Mouse (Mus musculus) limb, embryonic 14.5 days (tissue): Measurements from ENCODE around the gene Osbpl8. TPM values are rescaled to one million over a fixed set of nuclear protein-coding genes. Genes with fewer than 3 reads are reported as not detected.
"Not testable (repeated sequence)": the region's sequence is repeated elsewhere in the genome, so short reads cannot be mapped to it uniquely, and the experiment has no call there.

Experiments
- ATAC-seq: fragments of 200-750 bp; cut with Nextera tagmentation; 2 replicates; pipeline ENCODE4 v1.8.0; 2017; ENCODE audit warnings: low read depth, moderate number of reproducible peaks, moderate TSS enrichment; ENCODE audit not compliant: low FRiP score
- DNase-seq: peaks from one replicate; pipeline ENCODE4 v3.0.0-alpha.2; 2015; ENCODE audit warnings: low spot score
- H3K27ac ChIP-seq: fragments of 300-500 bp; sonication (generic); replicated peaks from 2 replicates; pipeline ENCODE4 v1.5.1; 2014; ENCODE audit warnings: low read depth, mild to moderate bottlenecking, low read length, moderate library complexity, mixed read lengths
- H3K27me3 ChIP-seq: fragments of 300-500 bp; sonication (generic); 2 replicates; pipeline ENCODE4 v1.6.1; 2014; ENCODE audit warnings: low read length, mixed read lengths; ENCODE audit not compliant: control insufficient read depth, insufficient read depth
- H3K36me3 ChIP-seq: fragments of 300-500 bp; sonication (generic); 2 replicates; pipeline ENCODE4 v1.6.1; 2014; ENCODE audit warnings: mild to moderate bottlenecking, low read length, moderate library complexity, mixed read lengths; ENCODE audit not compliant: control insufficient read depth, insufficient read depth
- H3K4me1 ChIP-seq: fragments of 300-500 bp; sonication (generic); 2 replicates; pipeline ENCODE4 v1.6.1; 2014; ENCODE audit warnings: antibody characterized with exemption, low read length, mixed read lengths; ENCODE audit not compliant: control insufficient read depth, insufficient read depth
- H3K4me2 ChIP-seq: fragments of 300-500 bp; sonication (generic); replicated peaks from 2 replicates; pipeline ENCODE4 v1.6.1; 2014; ENCODE audit warnings: low read depth, mild to moderate bottlenecking, low read length, moderate library complexity; ENCODE audit not compliant: severe bottlenecking
- H3K4me3 ChIP-seq: fragments of 300-500 bp; sonication (generic); replicated peaks from 2 replicates; pipeline ENCODE4 v1.5.1; 2014; ENCODE audit warnings: low read length
- H3K9ac ChIP-seq: fragments of 300-500 bp; sonication (generic); 2 replicates; pipeline ENCODE4 v1.6.1; 2014; ENCODE audit warnings: mild to moderate bottlenecking, low read depth, low read length, moderate library complexity; ENCODE audit not compliant: severe bottlenecking
- H3K9me3 ChIP-seq: fragments of 300-500 bp; sonication (generic); 2 replicates; pipeline ENCODE4 v1.6.1; 2016; ENCODE audit warnings: low read length; ENCODE audit not compliant: control insufficient read depth
- POLR2A ChIP-seq: fragments of 200-500 bp; IDR thresholded peaks from 2 replicates; pipeline ENCODE4 v1.8.0; 2012; ENCODE audit warnings: inconsistent platforms, mild to moderate bottlenecking, moderate library complexity, borderline replicate concordance; ENCODE audit not compliant: insufficient read depth, insufficient read length; ENCODE audit errors: extremely low read depth
- WGBS: fragments of 180-500 bp; shearing (Covaris S2); extraction: QIAGEN DNeasy Blood & Tissue Kit; methylation state at CpG from one replicate; pipeline ENCODE4 v1.1.7; 2014; 5-methylcytosine and 5-hydroxymethylcytosine counted together
- polyA plus RNA-seq, 2 experiments: library from polyadenylated mRNA; depleted of rRNA in 1 of 2; stranded (reverse) in 1 of 2; unstranded in 1 of 2; fragments of >200 nt; fragmentation: Nextera tagmentation in 1 of 2; extraction: Ambion mirVana in 1 of 2; gene quantifications; 2 replicates each; pipeline versions ENCODE4 v1.2.1 to v1.2.3; 2012 to 2014

Gene Osbpl8
- polyA plus RNA-seq, 2 experiments: 9.0 to 10.4 TPM

DNA sequence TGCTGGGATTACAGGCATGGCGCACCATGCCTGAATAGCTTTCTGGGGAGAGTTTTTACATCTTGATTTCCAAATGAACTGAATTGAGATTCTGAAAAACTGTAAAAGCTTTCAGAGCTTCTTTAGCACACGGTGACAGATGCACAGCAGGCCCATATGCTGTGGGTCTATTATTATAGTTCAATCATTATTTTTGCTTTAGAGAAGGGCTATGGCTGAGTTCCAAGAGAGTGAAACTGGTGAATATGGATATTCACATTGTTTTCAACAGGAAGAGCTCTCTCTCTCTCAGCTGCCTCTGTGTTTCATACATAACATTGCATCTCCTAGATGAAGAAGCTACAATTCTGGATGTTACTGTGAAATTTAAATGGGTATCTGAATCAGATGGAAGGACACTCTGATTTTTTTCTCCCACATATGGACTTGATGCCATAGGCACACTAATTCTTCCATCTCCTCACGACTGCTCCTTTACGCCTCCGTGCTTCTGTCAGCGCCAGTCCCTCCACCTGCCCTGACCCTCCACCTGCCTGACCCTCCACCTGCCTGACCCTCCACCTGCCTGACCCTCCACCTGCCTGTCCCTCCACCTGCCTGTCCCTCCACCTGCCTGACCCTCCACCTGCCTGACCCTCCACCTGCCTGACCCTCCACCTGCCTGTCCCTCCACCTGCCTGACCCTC is 25.7 kb downstream of the Osbpl8 start:
- Histone ChIP-seq H3K27me3 (no peaks in the 10 kb centered on the region), H3K36me3 (no peaks in the 10 kb centered on the region), H3K27ac (no peak overlapping the region), H3K4me1 (peaks cover 9% of the 10 kb centered on the region; the same call in 1 of the 2 replicates), H3K9me3 (no peaks in the 10 kb centered on the region), H3K4me2 (no peak overlapping the region), H3K4me3 (no peak overlapping the region), H3K9ac (no peak overlapping the region)
- DNase-seq (no peak), ATAC-seq (no peak)
- 82% methylated on average over 6 of the region's 6 CpGs for WGBS
- no peak for TF ChIP-seq POLR2A

DNA sequence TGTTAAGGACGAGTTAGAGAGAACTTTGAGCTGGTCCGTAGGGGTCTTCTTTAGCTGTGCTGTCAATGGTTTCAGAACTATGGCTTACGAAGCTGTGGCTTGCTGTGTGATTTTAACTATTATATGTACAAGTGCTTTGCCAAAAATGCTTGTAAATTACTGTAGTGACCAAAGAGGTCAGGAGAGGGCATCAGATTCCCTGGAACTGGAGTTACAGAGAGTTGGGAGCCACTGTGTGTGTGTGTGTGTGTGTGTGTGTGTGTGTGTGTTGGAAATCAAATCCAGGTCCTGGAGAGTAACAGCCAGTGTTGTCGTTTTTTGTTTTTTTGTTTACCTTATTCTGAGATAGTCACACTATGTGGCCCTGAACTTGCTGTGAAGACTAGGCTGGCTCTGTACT is 29.0 kb downstream of the Osbpl8 start:
- Histone ChIP-seq H3K27me3 (no peaks in the 10 kb centered on the region), H3K27ac (no peak overlapping the region), H3K4me3 (no peak overlapping the region), H3K36me3 (no peaks in the 10 kb centered on the region), H3K9ac (no peak overlapping the region), H3K9me3 (no peaks in the 10 kb centered on the region), H3K4me1 (no peaks in the 10 kb centered on the region), H3K4me2 (no peak overlapping the region)
- ATAC-seq (no peak), DNase-seq (no peak)
- TF ChIP-seq POLR2A: no peak
- WGBS: 73% methylated on average over 4 of the region's 4 CpGs

DNA sequence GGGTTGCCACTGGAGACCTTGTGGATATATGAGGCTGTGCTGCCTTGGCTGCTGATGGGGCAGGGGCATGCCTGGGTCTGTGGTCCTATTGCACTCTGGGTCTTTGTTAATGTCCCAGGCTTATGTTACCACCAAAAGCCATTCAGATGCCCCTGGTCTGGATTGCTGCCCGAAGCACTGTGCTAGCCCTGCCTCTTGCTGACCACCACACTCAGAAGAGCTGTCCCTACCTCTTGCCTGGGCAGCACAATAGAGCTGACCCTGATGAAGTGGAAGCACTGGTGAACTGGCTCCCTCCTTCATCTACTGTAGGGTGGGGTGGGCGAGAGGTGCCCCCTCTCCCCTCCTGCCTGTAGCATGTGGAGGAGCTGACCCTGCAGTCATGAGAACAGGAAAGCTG is 31.6 kb downstream of the Osbpl8 start:
- WGBS: 95% methylated on average over 2 of the region's 2 CpGs
- Histone ChIP-seq H3K4me1 (no peaks in the 10 kb centered on the region), H3K27me3 (no peaks in the 10 kb centered on the region), H3K4me2 (no peak overlapping the region), H3K4me3 (no peak overlapping the region), H3K27ac (no peak overlapping the region), H3K9ac (no peak overlapping the region), H3K9me3 (no peaks in the 10 kb centered on the region), H3K36me3 (no peaks in the 10 kb centered on the region)
- no peak for DNase-seq
- TF ChIP-seq POLR2A: no peak
- no peak for ATAC-seq

DNA sequence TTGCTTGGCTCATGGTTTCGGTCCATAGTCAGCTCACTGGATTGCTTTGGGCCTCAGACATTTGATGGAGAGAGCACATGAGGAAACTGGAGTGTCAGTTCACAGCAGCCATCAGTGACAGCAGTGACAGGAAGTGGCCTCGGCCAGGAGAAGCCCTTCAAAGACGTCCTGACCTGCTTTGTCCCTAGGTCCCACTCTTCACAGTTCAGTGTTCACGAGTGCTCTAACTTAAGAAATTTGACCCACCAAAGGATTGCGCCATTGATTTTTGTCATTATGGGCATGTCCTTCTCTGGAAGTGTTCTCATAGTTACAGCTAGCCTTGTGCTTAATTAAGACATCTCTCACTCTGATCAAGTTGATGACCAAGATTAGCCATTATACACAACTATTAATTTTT is 34.2 kb downstream of the Osbpl8 start:
- H3K4me2 ChIP-seq, H3K36me3 ChIP-seq, H3K4me1 ChIP-seq, H3K4me3 ChIP-seq, H3K9ac ChIP-seq, H3K27ac ChIP-seq, DNase-seq, H3K9me3 ChIP-seq, H3K27me3 ChIP-seq, ATAC-seq: not testable (repeated sequence)
- 75% methylated on average over 3 of the region's 5 CpGs for WGBS

DNA sequence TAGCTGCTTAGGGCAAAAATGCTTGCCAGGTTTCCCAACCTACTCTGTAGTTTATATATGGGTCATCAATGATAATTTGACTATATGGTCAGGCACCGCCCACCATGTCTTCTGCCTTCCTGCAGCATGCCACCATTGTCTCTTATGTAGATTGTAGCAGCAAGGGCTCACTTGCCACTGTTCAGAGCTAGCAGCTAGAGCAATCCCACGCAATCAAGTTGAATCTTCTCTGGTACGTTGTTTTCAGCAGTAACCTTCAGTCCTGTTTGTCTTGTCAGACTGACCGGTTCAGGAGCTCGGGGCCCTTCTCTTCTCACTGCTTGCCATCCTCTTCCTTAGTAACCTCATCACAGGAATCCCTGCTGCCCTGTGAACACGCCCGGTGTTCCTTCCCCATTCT is 36.6 kb downstream of the Osbpl8 start:
- WGBS: 82% methylated on average over 7 of the region's 7 CpGs
- no peak for TF ChIP-seq POLR2A
- Histone ChIP-seq H3K27ac (no peak overlapping the region), H3K36me3 (no peaks in the 10 kb centered on the region), H3K4me1 (no peaks in the 10 kb centered on the region), H3K4me3 (no peak overlapping the region), H3K9me3 (no peaks in the 10 kb centered on the region), H3K4me2 (no peak overlapping the region), H3K27me3 (no peaks in the 10 kb centered on the region), H3K9ac (no peak overlapping the region)
- DNase-seq (no peak), ATAC-seq (no peak)

DNA sequence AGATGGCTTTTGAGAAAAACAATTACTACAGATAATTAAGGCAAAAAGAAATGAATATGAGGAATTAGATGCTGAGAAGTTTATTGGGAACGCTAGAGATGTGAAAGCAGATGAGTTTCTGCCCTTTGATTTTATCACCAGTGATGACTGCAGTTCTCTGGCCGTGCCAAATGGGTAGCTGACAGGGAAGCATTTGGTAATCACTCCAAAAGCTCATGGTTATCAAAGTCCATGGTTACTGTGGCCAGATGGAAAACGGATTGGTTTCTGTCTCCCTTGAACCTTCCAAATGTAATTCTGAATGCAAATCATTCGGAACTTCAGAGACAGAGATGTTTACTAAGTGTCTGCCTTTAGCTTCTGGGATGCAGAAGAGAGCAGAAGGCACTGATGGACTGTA is 37.1 kb downstream of the Osbpl8 start:
- Histone ChIP-seq H3K27me3 (no peaks in the 10 kb centered on the region), H3K4me1 (no peaks in the 10 kb centered on the region), H3K4me2 (no peak overlapping the region), H3K4me3 (no peak overlapping the region), H3K27ac (no peak overlapping the region), H3K9ac (no peak overlapping the region), H3K9me3 (no peaks in the 10 kb centered on the region), H3K36me3 (no peaks in the 10 kb centered on the region)
- DNase-seq (no peak), ATAC-seq (no peak)
- TF ChIP-seq POLR2A: no peak
- WGBS: 65% methylated on average over 4 of the region's 4 CpGs
